Mouse (Mus musculus): ENCODE measurements around the gene Tfap2e. TPM values are rescaled to one million over a fixed set of nuclear protein-coding genes. Genes with fewer than 3 reads are reported as not detected.

Tfap2e gene
- polyA plus RNA-seq, 1 experiment from 2014 or later, result 1.0 TPM

DNA sequence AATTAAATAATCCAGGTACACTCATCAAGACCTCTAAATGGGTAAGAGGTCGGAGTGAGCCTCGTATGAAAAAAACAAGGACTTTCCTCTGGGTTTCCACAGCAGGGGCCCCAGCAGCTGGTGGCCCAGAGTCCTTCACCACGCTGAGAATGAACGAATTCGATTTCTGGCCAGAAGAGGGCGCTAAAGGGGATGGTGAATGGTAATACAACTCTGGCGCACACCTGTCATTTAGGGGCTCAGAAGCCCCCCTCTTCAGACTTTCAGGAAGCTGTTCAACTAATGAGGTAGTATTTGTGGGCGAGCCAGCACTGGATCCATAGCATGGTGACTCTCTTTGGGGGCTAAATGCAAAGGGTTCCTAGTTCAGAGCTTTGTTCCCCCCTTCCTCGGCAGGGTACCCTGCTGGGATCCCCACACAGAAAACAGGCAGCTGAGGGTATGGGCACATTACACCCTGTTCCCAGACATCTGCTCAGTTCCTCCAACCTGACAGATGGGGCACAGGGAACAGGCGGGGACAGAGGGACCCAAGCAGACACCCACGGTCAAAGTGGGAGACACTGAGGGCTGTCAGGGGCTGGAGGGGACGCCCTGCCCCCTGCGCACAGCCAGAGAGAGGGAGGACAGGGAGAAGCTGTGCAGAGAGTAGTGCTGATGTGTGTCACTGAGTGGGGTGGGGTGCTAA lies 9.6 kb upstream of the Tfap2e start:
- WGBS, result 46% methylated on average over 13 of the region's 13 CpGs
- Histone ChIP-seq H3K9me3 (ENCODE audit: control insufficient read depth, low read length) (no peaks in the 10 kb centered on the region), H3K4me3 (ENCODE audit: low read depth, low read length) (no peak overlapping the region), H3K9ac (ENCODE audit: low read length) (no peak overlapping the region), H3K4me2 (replicated peaks; ENCODE audit: low read depth) (no peak overlapping the region), H3K4me1 (replicated peaks; ENCODE audit: control insufficient read depth, insufficient read depth) (no peaks in the 10 kb centered on the region), H3K27ac (replicated peaks) (no peak overlapping the region), H3K36me3 (ENCODE audit: control insufficient read depth, insufficient read depth, low read length) (peaks cover 18% of the 10 kb centered on the region), H3K27me3 (ENCODE audit: control insufficient read depth, insufficient read depth, low read length) (no peaks in the 10 kb centered on the region)
- TF ChIP-seq CTCF (IDR thresholded peaks at IDR 0.05; ENCODE audit: low read depth) (peak; percentile 76), EP300 (optimal IDR thresholded peaks at IDR 0.05) (no peak)
- no peak for ATAC-seq (ENCODE audit: low FRiP score, low TSS enrichment)
- peak; percentile 66 for DNase-seq (ENCODE audit: low spot score)

GRCm38 (mm10) chr4:126744831-126745230 lies 8.8 kb upstream of the Tfap2e start:
- Histone ChIP-seq H3K4me2 (replicated peaks; ENCODE audit: low read depth) (no peak overlapping the region), H3K9ac (ENCODE audit: low read length) (no peak overlapping the region; the same call in 1 of the 2 replicates), H3K4me1 (replicated peaks; ENCODE audit: control insufficient read depth, insufficient read depth) (no peaks in the 10 kb centered on the region), H3K4me3 (ENCODE audit: low read depth, low read length) (no peak overlapping the region), H3K36me3 (ENCODE audit: control insufficient read depth, insufficient read depth, low read length) (peaks cover 18% of the 10 kb centered on the region), H3K27ac (replicated peaks) (no peak overlapping the region), H3K9me3 (ENCODE audit: control insufficient read depth, low read length) (no peaks in the 10 kb centered on the region), H3K27me3 (ENCODE audit: control insufficient read depth, insufficient read depth, low read length) (no peaks in the 10 kb centered on the region)
- no peak for DNase-seq (ENCODE audit: low spot score)
- 94% methylated on average over 14 of the region's 14 CpGs for WGBS
- no peak for ATAC-seq (ENCODE audit: low FRiP score, low TSS enrichment)
- TF ChIP-seq CTCF (IDR thresholded peaks at IDR 0.05; ENCODE audit: low read depth) (no peak), EP300 (optimal IDR thresholded peaks at IDR 0.05) (no peak)

DNA sequence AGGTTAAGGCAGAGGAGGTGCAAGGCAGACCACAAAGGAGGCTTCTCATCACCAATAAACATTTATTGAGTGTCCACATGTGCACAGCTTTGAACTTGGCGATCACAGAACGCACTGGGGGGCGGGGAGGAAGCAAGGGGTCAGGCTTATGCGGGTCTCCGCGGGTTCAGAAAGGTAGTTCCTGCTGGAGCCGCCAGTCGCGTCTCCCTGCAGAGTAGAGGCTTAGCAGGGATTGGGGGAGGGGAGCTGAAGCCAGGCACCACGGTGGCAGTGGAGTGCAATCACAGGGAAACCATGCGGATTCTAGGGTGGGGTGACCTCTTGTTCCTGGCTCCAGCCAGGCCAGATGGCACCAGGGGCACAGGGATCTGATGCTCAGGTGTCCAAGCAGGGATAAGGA lies 7.7 kb upstream of the Tfap2e start:
- Histone ChIP-seq H3K9ac (ENCODE audit: low read length) (no peak overlapping the region), H3K4me2 (replicated peaks; ENCODE audit: low read depth) (no peak overlapping the region), H3K4me1 (replicated peaks; ENCODE audit: control insufficient read depth, insufficient read depth) (no peaks in the 10 kb centered on the region), H3K9me3 (ENCODE audit: control insufficient read depth, low read length) (no peaks in the 10 kb centered on the region), H3K27me3 (ENCODE audit: control insufficient read depth, insufficient read depth, low read length) (no peaks in the 10 kb centered on the region), H3K36me3 (ENCODE audit: control insufficient read depth, insufficient read depth, low read length) (peaks cover 15% of the 10 kb centered on the region), H3K27ac (replicated peaks) (no peak overlapping the region), H3K4me3 (ENCODE audit: low read depth, low read length) (no peak overlapping the region)
- ATAC-seq (ENCODE audit: low FRiP score, low TSS enrichment) (no peak), DNase-seq (ENCODE audit: low spot score) (no peak)
- TF ChIP-seq CTCF (IDR thresholded peaks at IDR 0.05; ENCODE audit: low read depth) (no peak), EP300 (optimal IDR thresholded peaks at IDR 0.05) (no peak)
- 35% methylated on average over 11 of the region's 11 CpGs for WGBS

GRCm38 (mm10) chr4:126742976-126743375 lies 6.9 kb upstream of the Tfap2e start:
- Histone ChIP-seq H3K9me3 (ENCODE audit: control insufficient read depth, low read length) (no peaks in the 10 kb centered on the region), H3K4me2 (replicated peaks; ENCODE audit: low read depth) (no peak overlapping the region), H3K4me3 (ENCODE audit: low read depth, low read length) (no peak overlapping the region), H3K36me3 (ENCODE audit: control insufficient read depth, insufficient read depth, low read length) (peaks cover 11% of the 10 kb centered on the region), H3K4me1 (replicated peaks; ENCODE audit: control insufficient read depth, insufficient read depth) (no peaks in the 10 kb centered on the region), H3K27me3 (ENCODE audit: control insufficient read depth, insufficient read depth, low read length) (no peaks in the 10 kb centered on the region), H3K27ac (replicated peaks) (no peak overlapping the region), H3K9ac (ENCODE audit: low read length) (no peak overlapping the region)
- ATAC-seq (ENCODE audit: low FRiP score, low TSS enrichment) (no peak), DNase-seq (ENCODE audit: low spot score) (no peak)
- TF ChIP-seq EP300 (optimal IDR thresholded peaks at IDR 0.05), result no peak
- TF ChIP-seq CTCF (IDR thresholded peaks at IDR 0.05; ENCODE audit: low read depth), result no peak
- 58% methylated on average over 2 of the region's 2 CpGs for WGBS

DNA sequence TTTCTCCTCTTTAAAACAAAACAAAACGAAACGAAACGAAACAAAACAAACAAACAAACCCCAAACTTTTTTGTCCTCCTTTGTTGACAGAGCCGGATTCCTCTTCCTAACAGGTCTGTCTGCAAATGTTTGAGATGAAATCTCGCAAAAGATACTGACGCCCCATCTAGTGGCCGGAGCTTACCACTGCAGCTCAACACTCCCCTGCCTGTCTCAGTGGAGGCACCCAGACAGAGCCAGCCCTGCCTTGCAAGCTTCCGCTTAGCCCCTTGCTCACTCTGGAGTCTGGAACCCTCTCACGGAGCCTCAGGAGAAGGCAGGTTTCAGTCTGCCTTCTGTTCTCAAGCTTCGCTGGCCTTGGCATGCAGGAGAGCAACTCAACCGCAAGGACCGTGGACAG lies 5.4 kb upstream of the Tfap2e start:
- H3K4me3 ChIP-seq (ENCODE audit: low read depth, low read length), result no peak overlapping the region
- ATAC-seq (ENCODE audit: low FRiP score, low TSS enrichment), result 0 out of 2 replicates have a peak, but pooled peaks have one; percentile 43
- H3K27ac ChIP-seq (replicated peaks), result no peak overlapping the region
- no peaks in the 10 kb centered on the region for H3K9me3 ChIP-seq (ENCODE audit: control insufficient read depth, low read length)
- 6% methylated on average over 12 of the region's 12 CpGs for WGBS
- peaks cover 11% of the 10 kb centered on the region for H3K36me3 ChIP-seq (ENCODE audit: control insufficient read depth, insufficient read depth, low read length)
- no peaks in the 10 kb centered on the region for H3K27me3 ChIP-seq (ENCODE audit: control insufficient read depth, insufficient read depth, low read length)
- DNase-seq (ENCODE audit: low spot score), result peak; percentile 77
- H3K4me2 ChIP-seq (replicated peaks; ENCODE audit: low read depth), result no peak overlapping the region
- H3K4me1 ChIP-seq (replicated peaks; ENCODE audit: control insufficient read depth, insufficient read depth), result no peaks in the 10 kb centered on the region
- TF ChIP-seq CTCF (IDR thresholded peaks at IDR 0.05; ENCODE audit: low read depth) (peak; percentile 94), EP300 (optimal IDR thresholded peaks at IDR 0.05) (no peak)
- H3K9ac ChIP-seq (ENCODE audit: low read length), result no peak overlapping the region

DNA sequence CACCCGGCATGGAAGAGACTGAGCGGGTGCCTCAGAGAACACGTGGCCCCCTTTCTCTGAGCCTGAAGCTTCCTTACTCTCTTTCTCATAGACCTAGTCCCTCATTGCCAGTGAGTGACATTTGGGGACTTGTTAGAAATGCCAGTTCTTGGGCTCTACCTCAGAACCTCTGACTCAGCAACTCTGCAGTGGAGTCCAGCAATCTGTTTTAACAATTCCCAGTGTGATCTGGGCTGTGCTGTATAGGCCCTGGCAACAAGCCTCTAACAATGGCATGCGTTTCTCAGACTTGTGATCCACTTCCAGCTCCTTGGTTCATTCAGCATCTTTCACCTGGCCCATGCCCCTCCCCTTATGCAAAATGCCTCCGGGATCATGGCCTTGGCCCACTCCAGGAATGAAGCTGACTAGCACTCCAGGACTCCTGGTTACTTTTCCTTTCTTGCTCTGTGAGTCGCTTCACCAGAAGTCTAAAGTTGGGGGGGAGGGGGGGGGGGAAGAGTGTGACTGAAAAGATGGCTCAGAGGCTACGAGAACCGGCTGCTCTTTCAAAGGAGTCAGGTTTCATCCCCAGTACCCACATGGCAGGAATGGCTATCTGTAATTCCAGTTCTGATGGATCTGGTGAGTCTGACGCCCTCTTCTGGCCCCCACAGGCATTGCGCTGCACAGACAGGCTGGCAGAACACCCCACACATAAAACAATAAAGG lies 4.1 kb upstream of the Tfap2e start:
- Histone ChIP-seq H3K4me2 (replicated peaks; ENCODE audit: low read depth) (no peak overlapping the region), H3K4me1 (replicated peaks; ENCODE audit: control insufficient read depth, insufficient read depth) (no peaks in the 10 kb centered on the region), H3K9ac (ENCODE audit: low read length) (no peak overlapping the region), H3K27ac (replicated peaks) (no peak overlapping the region), H3K4me3 (ENCODE audit: low read depth, low read length) (no peak overlapping the region), H3K36me3 (ENCODE audit: control insufficient read depth, insufficient read depth, low read length) (peaks cover 11% of the 10 kb centered on the region), H3K9me3 (ENCODE audit: control insufficient read depth, low read length) (no peaks in the 10 kb centered on the region), H3K27me3 (ENCODE audit: control insufficient read depth, insufficient read depth, low read length) (peaks cover 5% of the 10 kb centered on the region; the same call in 1 of the 2 replicates)
- WGBS, result 28% methylated on average over 10 of the region's 10 CpGs
- TF ChIP-seq EP300 (optimal IDR thresholded peaks at IDR 0.05) (no peak), CTCF (IDR thresholded peaks at IDR 0.05; ENCODE audit: low read depth) (peak; percentile 59)
- DNase-seq (ENCODE audit: low spot score) (peak; percentile 45), ATAC-seq (ENCODE audit: low FRiP score, low TSS enrichment) (no peak)
